Mouse (Mus musculus) intestine, embryonic 14.5 days (tissue): ENCODE measurements around the gene Slc6a6. TPM values are rescaled to one million over a fixed set of nuclear protein-coding genes. Genes with fewer than 3 reads are reported as not detected.

Experiments used
- ATAC-seq: fragments of 200-750 bp; cut with Nextera tagmentation; replicated peaks from 2 replicates; pipeline ENCODE4 v1.8.0; 2017; ENCODE audit warnings: low read depth, moderate number of reproducible peaks, moderate TSS enrichment, moderate library complexity; ENCODE audit not compliant: low FRiP score, low TSS enrichment
- DNase-seq: peaks from one replicate; pipeline ENCODE4 v3.0.0-alpha.2; 2018; ENCODE audit warnings: low spot score
- H3K27ac ChIP-seq: fragments of 300-500 bp; sonication (generic); 2 replicates; pipeline ENCODE4 v1.5.1; 2014; ENCODE audit warnings: low read depth, mild to moderate bottlenecking, control low read depth
- H3K27me3 ChIP-seq: fragments of 300-500 bp; sonication (generic); replicated peaks from 2 replicates; pipeline ENCODE4 v1.6.1; 2014; ENCODE audit warnings: low read length, control low read depth; ENCODE audit not compliant: control insufficient read depth, insufficient read depth
- H3K36me3 ChIP-seq: fragments of 300-500 bp; sonication (generic); 2 replicates; pipeline ENCODE4 v1.6.1; 2014; ENCODE audit warnings: low read length, control low read depth; ENCODE audit not compliant: control insufficient read depth, insufficient read depth
- H3K4me1 ChIP-seq: fragments of 300-500 bp; sonication (generic); replicated peaks from 2 replicates; pipeline ENCODE4 v1.6.1; 2014; ENCODE audit warnings: low read length, control low read depth, mixed read lengths; ENCODE audit not compliant: control insufficient read depth, insufficient read depth
- H3K4me2 ChIP-seq: fragments of 300-500 bp; sonication (generic); 2 replicates; pipeline ENCODE4 v1.6.1; 2014; ENCODE audit warnings: low read length
- H3K4me3 ChIP-seq: fragments of 300-500 bp; sonication (generic); 2 replicates; pipeline ENCODE4 v1.5.1; 2014; ENCODE audit warnings: low read depth, low read length, control low read depth, mixed read lengths
- H3K9ac ChIP-seq: fragments of 300-500 bp; sonication (generic); 2 replicates; pipeline ENCODE4 v1.6.1; 2014; ENCODE audit warnings: mild to moderate bottlenecking, low read length
- H3K9me3 ChIP-seq: fragments of 300-500 bp; sonication (generic); 2 replicates; pipeline ENCODE4 v1.6.1; 2016; ENCODE audit warnings: low read length, control low read depth; ENCODE audit not compliant: control insufficient read depth
- WGBS: fragments of 180-500 bp; shearing (Covaris S2); extraction: QIAGEN DNeasy Blood & Tissue Kit; methylation state at CpG from one replicate; pipeline ENCODE4 v1.1.7; 2014; 5-methylcytosine and 5-hydroxymethylcytosine counted together
- polyA plus RNA-seq: library from polyadenylated mRNA; unstranded; fragments of >200 nt; fragmentation: Nextera tagmentation; extraction: Ambion mirVana; gene quantifications from 2 replicates; pipeline ENCODE4 v1.2.1, GENCODE M21; 2014

Slc6a6 gene
- polyA plus RNA-seq, 1 experiment from 2014 or later = 69.0 TPM

GRCm38 (mm10) chr6:91807169-91807568 lies 123.3 kb downstream of the Slc6a6 start:
- ATAC-seq (no peak), DNase-seq (no peak)
- under 1% methylated on average over 20 of the region's 23 CpGs for WGBS
- H3K36me3 ChIP-seq = no peaks in the 10 kb centered on the region
- no peak overlapping the region for H3K27ac ChIP-seq
- H3K4me1 ChIP-seq = 0 out of 2 replicates have a peak, but pooled peaks cover 3% of the 10 kb centered on the region
- H3K4me2 ChIP-seq = peak overlapping the region; percentile 47
- peaks cover 27% of the 10 kb centered on the region for H3K27me3 ChIP-seq
- H3K9me3 ChIP-seq = no peaks in the 10 kb centered on the region
- peak overlapping the region; percentile 10; the same call in 1 of the 2 replicates for H3K4me3 ChIP-seq
- 0 out of 2 replicates have a peak overlapping the region, but pooled peaks have one; percentile 10 for H3K9ac ChIP-seq

- no peaks in the 10 kb centered on the region for H3K9me3 ChIP-seq
- H3K36me3 ChIP-seq = no peaks in the 10 kb centered on the region
- no peak for DNase-seq
- 0 out of 2 replicates have a peak, but pooled peaks cover 3% of the 10 kb centered on the region for H3K4me1 ChIP-seq
- H3K9ac ChIP-seq = no peak overlapping the region
- no peak for ATAC-seq
- no peak overlapping the region for H3K4me3 ChIP-seq
- H3K4me2 ChIP-seq = no peak overlapping the region
- WGBS = 39% methylated on average over 6 of the region's 6 CpGs
- no peak overlapping the region for H3K27ac ChIP-seq
- peaks cover 27% of the 10 kb centered on the region for H3K27me3 ChIP-seq
Measured at GRCm38 (mm10) chr6:91808022-91808421, 124.2 kb downstream of the Slc6a6 start.

Other genes starting within 250 kb of the Slc6a6 start
- gene Chchd4, start 210.5 kb upstream of the Slc6a6 start, polyA plus RNA-seq = 37.7 and 38.5 TPM in 2 replicates
- 45.4 and 48.3 TPM in 2 replicates for gene Tmem43, start 210.3 kb upstream of the Slc6a6 start, polyA plus RNA-seq
- gene Xpc, start 168.2 kb upstream of the Slc6a6 start, polyA plus RNA-seq = 16.4 and 18.9 TPM in 2 replicates
- 311 and 312 TPM in 2 replicates for gene Lsm3, start 168.1 kb upstream of the Slc6a6 start, polyA plus RNA-seq
- gene Grip2, start 143.2 kb downstream of the Slc6a6 start, polyA plus RNA-seq = 0.30 and 0.34 TPM in 2 replicates
- gene Ccdc174, start 194.0 kb downstream of the Slc6a6 start, polyA plus RNA-seq = 25.5 and 28.6 TPM in 2 replicates
- 0.37 and 0.63 TPM in 2 replicates for gene 4930590J08Rik, start 218.8 kb downstream of the Slc6a6 start, polyA plus RNA-seq